Mouse (Mus musculus) adrenal gland, adult 2 months (tissue): ENCODE measurements at regions not wholly inside any gene's neighbourhood (a gene's known extent, or its start where the extent isn't known, plus 50 kb on each side); places are given as distances from the start of the nearest gene placed in this dataset.

Experiments
- DNase-seq: peaks from one replicate; pipeline ENCODE4 v3.0.0; 2021

GRCm38 (mm10) chr14:98533600-98533999 lies 364.0 kb upstream of the Dach1 start:
- DNase-seq: no peak

GRCm38 (mm10) chr14:98520966-98521365 lies 351.4 kb upstream of the Dach1 start:
- DNase-seq: no peak

- DNase-seq: no peak
These were observed 335.8 kb upstream of the Dach1 start for GRCm38 (mm10) chr14:98505321-98505720.

GRCm38 (mm10) chr14:98477416-98477815 lies 307.9 kb upstream of the Dach1 start:
- no peak for DNase-seq

- DNase-seq: peak; percentile 2
These were observed 302.4 kb upstream of the Dach1 start for GRCm38 (mm10) chr14:98471803-98472509.

- DNase-seq: no peak
These were observed 284.9 kb upstream of the Dach1 start for GRCm38 (mm10) chr14:98454461-98454860.

GRCm38 (mm10) chr14:98452191-98452590 lies 282.6 kb upstream of the Dach1 start:
- no peak for DNase-seq

GRCm38 (mm10) chr14:98449568-98449967 lies 280.0 kb upstream of the Dach1 start:
- no peak for DNase-seq

GRCm38 (mm10) chr14:98442411-98442810 lies 272.8 kb upstream of the Dach1 start:
- no peak for DNase-seq

GRCm38 (mm10) chr14:98441954-98442353 lies 272.4 kb upstream of the Dach1 start:
- no peak for DNase-seq

GRCm38 (mm10) chr14:98431959-98432358 lies 262.4 kb upstream of the Dach1 start:
- no peak for DNase-seq

GRCm38 (mm10) chr14:98417719-98418118 lies 248.2 kb upstream of the Dach1 start:
- DNase-seq: no peak

GRCm38 (mm10) chr14:98414201-98414600 lies 244.6 kb upstream of the Dach1 start:
- DNase-seq: peak; percentile 4

GRCm38 (mm10) chr14:98405936-98406635 lies 236.5 kb upstream of the Dach1 start:
- DNase-seq: peak; percentile 8

GRCm38 (mm10) chr14:98404026-98404425 lies 234.5 kb upstream of the Dach1 start:
- DNase-seq: no peak

- DNase-seq: no peak
These were observed 218.3 kb upstream of the Dach1 start for GRCm38 (mm10) chr14:98387871-98388270.
